Mouse (Mus musculus) forelimb bud, embryonic 11.5 days (tissue): ENCODE results near the gene Gm5901.

Experiments
- DNase-seq: peaks from one replicate; pipeline ENCODE4 v3.0.0-alpha.2; 2012; ENCODE audit warnings: low read depth, low spot score

The Gm5901 gene

GRCm38 (mm10) chr7:105404268-105404667, 29.4 kb downstream of the Gm5901 start, which contains the start of gene Cnga4:
Gene Cnga4 (plus strand): TSS chr7:105404568.
- no peak for DNase-seq

- no peak for DNase-seq
Measured at GRCm38 (mm10) chr7:105406322-105406721, 31.5 kb downstream of the Gm5901 start.

- DNase-seq: peak; percentile 63
Measured at GRCm38 (mm10) chr7:105411874-105412632, 37.2 kb downstream of the Gm5901 start.

- no peak for DNase-seq
Measured at GRCm38 (mm10) chr7:105414385-105414784, 39.5 kb downstream of the Gm5901 start.

- DNase-seq: no peak
Measured at GRCm38 (mm10) chr7:105416529-105416928, 41.7 kb downstream of the Gm5901 start.

- DNase-seq: no peak
Measured at GRCm38 (mm10) chr7:105418106-105418505, 43.3 kb downstream of the Gm5901 start.

- DNase-seq: no peak
Measured at GRCm38 (mm10) chr7:105420903-105421302, 46.1 kb downstream of the Gm5901 start.

- DNase-seq: no peak
Measured at GRCm38 (mm10) chr7:105424368-105424767, 49.5 kb downstream of the Gm5901 start.

- peak; percentile 8 for DNase-seq
Measured at GRCm38 (mm10) chr7:105425424-105426043, 50.7 kb downstream of the Gm5901 start, which contains the start of gene Cckbr. Gene Cckbr (plus strand): TSS chr7:105425731.

GRCm38 (mm10) chr7:105426051-105426450, 51.2 kb downstream of the Gm5901 start:
- DNase-seq: no peak
